Mouse (Mus musculus) megakaryocyte, embryonic 14.5 days (primary cell): Measurements from ENCODE around the gene Kptn.

Experiments
- FLI1 ChIP-seq: IDR thresholded peaks from 2 replicates; pipeline ENCODE4 v1.6.1; 2012; ENCODE audit warnings: low read length, inconsistent platforms, mixed read lengths
- GATA1 ChIP-seq: IDR thresholded peaks from 3 replicates; pipeline ENCODE4 v1.6.1; 2012; ENCODE audit warnings: mixed read lengths, low read length, inconsistent platforms, borderline replicate concordance

DNA sequence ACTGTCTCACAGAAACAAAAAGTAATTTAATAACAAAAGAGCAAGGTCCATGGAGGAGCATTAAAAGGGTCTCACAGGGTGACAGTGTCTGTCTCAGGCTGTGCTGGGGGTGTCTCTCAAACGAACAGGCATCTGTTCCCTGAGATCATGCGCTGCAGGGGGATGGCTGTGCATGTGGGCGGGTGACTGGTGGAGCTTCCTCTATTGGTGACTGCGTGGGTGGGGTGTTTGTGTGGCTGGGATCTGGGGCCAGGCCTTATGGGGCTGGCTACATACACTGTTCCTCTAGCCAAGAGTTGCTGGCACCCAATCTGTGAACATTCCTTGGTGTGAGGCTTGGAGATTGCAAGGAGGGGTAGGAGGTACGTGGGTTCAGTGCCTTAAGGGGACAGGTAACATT, 29.5 kb downstream of the Kptn start:
- no peak for TF ChIP-seq GATA1
- TF ChIP-seq FLI1: no peak
